Mouse (Mus musculus) heart, postnatal 0 days (tissue): ENCODE measurements around the gene Fopnl.

Experiments used
- CTCF ChIP-seq: IDR thresholded peaks from 2 replicates; pipeline ENCODE4 v1.5.1; 2016; ENCODE audit warnings: antibody characterized with exemption, control low read depth, low read depth
- EP300 ChIP-seq: IDR thresholded peaks from 2 replicates; pipeline ENCODE4 v1.6.1; 2016; ENCODE audit warnings: antibody characterized with exemption, low read depth

GRCm38 (mm10) chr16:14320494-14320893 is 3.3 kb upstream of the Fopnl start:
- TF ChIP-seq CTCF (no peak), EP300 (no peak)
